Mouse (Mus musculus) lung, postnatal 0 days (tissue): ENCODE data around the gene B3galt4. TPM values are rescaled to one million over a fixed set of nuclear protein-coding genes. Genes with fewer than 3 reads are reported as not detected.

Experiments used
- ATAC-seq: fragments of 200-750 bp; cut with Nextera tagmentation; 2 replicates; pipeline ENCODE4 v1.8.0; 2017; ENCODE audit warnings: moderate library complexity
- DNase-seq: peaks from one replicate; pipeline ENCODE4 v3.0.0-alpha.2; 2016; ENCODE audit warnings: low spot score
- H3K27ac ChIP-seq: fragments of 300-500 bp; sonication (generic); 2 replicates; pipeline ENCODE4 v1.5.1; 2014; ENCODE audit warnings: antibody characterized with exemption, mild to moderate bottlenecking, low read length, mixed read lengths
- H3K27me3 ChIP-seq: fragments of 300-500 bp; sonication (generic); replicated peaks from 2 replicates; pipeline ENCODE4 v1.6.1; 2014; ENCODE audit warnings: low read length, mixed read lengths; ENCODE audit not compliant: insufficient read depth
- H3K36me3 ChIP-seq: fragments of 300-500 bp; sonication (generic); 2 replicates; pipeline ENCODE4 v1.6.1; 2014; ENCODE audit warnings: low read length, mixed read lengths; ENCODE audit not compliant: insufficient read depth
- H3K4me1 ChIP-seq: fragments of 300-500 bp; sonication (generic); 2 replicates; pipeline ENCODE4 v1.6.1; 2014; ENCODE audit warnings: antibody characterized with exemption, low read depth, low read length, mixed read lengths; ENCODE audit not compliant: insufficient read depth
- H3K4me2 ChIP-seq: fragments of 300-500 bp; sonication (generic); replicated peaks from 2 replicates; pipeline ENCODE4 v1.6.1; 2014; ENCODE audit warnings: low read depth, mild to moderate bottlenecking, low read length, moderate library complexity, mixed read lengths
- H3K4me3 ChIP-seq: fragments of 300-500 bp; sonication (generic); 2 replicates; pipeline ENCODE4 v1.5.1; 2014; ENCODE audit warnings: low read depth, low read length
- H3K9ac ChIP-seq: fragments of 300-500 bp; sonication (generic); replicated peaks from 2 replicates; pipeline ENCODE4 v1.6.1; 2014; ENCODE audit warnings: low read depth, mild to moderate bottlenecking
- H3K9me3 ChIP-seq: fragments of 300-500 bp; sonication (generic); 2 replicates; pipeline ENCODE4 v1.6.1; 2016; ENCODE audit warnings: low read length, mixed read lengths
- CTCF ChIP-seq: IDR thresholded peaks from 2 replicates; pipeline ENCODE4 v1.5.1; 2016; ENCODE audit warnings: antibody characterized with exemption, mild to moderate bottlenecking
- EP300 ChIP-seq: IDR thresholded peaks from 2 replicates; pipeline ENCODE4 v1.6.1; 2016; ENCODE audit warnings: antibody characterized with exemption, mild to moderate bottlenecking, control low read depth
- WGBS: fragments of 180-500 bp; shearing (Covaris S2); extraction: QIAGEN DNeasy Blood & Tissue Kit; methylation state at CpG from one replicate; pipeline ENCODE4 v1.1.7; 2014; 5-methylcytosine and 5-hydroxymethylcytosine counted together
- polyA plus RNA-seq: library from polyadenylated mRNA; unstranded; fragments of >200 nt; fragmentation: Nextera tagmentation; extraction: Ambion mirVana; gene quantifications from 2 replicates; pipeline ENCODE4 v1.2.1, GENCODE M21; 2015

Gene B3galt4
- polyA plus RNA-seq, 1 experiment from 2014 or later: 12.0 TPM

GRCm38 (mm10) chr17:33931159-33931866 is 20.0 kb downstream of the B3galt4 start:
- ATAC-seq (no peak), DNase-seq (no peak)
- H3K9me3 ChIP-seq: no peaks in the 10 kb centered on the region
- no peak for TF ChIP-seq CTCF
- no peak for TF ChIP-seq EP300
- no peaks in the 10 kb centered on the region for H3K27me3 ChIP-seq
- H3K27ac ChIP-seq: 0 out of 2 replicates have a peak overlapping the region, but pooled peaks have one; percentile 95
- peak overlapping the region; percentile 100 for H3K4me2 ChIP-seq
- peak overlapping the region; percentile 82 for H3K4me3 ChIP-seq
- peaks cover 12% of the 10 kb centered on the region for H3K36me3 ChIP-seq
- 37% methylated on average over 18 of the region's 18 CpGs for WGBS
- 0 out of 2 replicates have a peak, but pooled peaks cover 5% of the 10 kb centered on the region for H3K4me1 ChIP-seq
- H3K9ac ChIP-seq: peak overlapping the region; percentile 83; the same call in 1 of the 2 replicates

GRCm38 (mm10) chr17:33930280-33931158 is 20.8 kb downstream of the B3galt4 start:
- no peak for TF ChIP-seq EP300
- no peak for TF ChIP-seq CTCF
- Histone ChIP-seq H3K4me2 (peak overlapping the region; percentile 100), H3K36me3 (peaks cover 20% of the 10 kb centered on the region), H3K9ac (peak overlapping the region; percentile 83), H3K4me1 (0 out of 2 replicates have a peak, but pooled peaks cover 5% of the 10 kb centered on the region), H3K9me3 (no peaks in the 10 kb centered on the region), H3K4me3 (peak overlapping the region; percentile 82), H3K27me3 (no peaks in the 10 kb centered on the region), H3K27ac (peak overlapping the region; percentile 95)
- DNase-seq (peak; percentile 66), ATAC-seq (peak; percentile 34)
- 2% methylated on average over 44 of the region's 45 CpGs for WGBS

- TF ChIP-seq EP300: no peak
- TF ChIP-seq CTCF: peak; percentile 45
- peak within 1 kb of the TSS; percentile 95 for H3K27ac ChIP-seq
- peak within 1 kb of the TSS; percentile 83 for H3K9ac ChIP-seq
- no peaks in the 10 kb centered on the region for H3K9me3 ChIP-seq
- peak within 1 kb of the TSS; percentile 82 for H3K4me3 ChIP-seq
- WGBS: 1% methylated on average over 66 of the region's 80 CpGs
- H3K4me2 ChIP-seq: peak within 1 kb of the TSS; percentile 100
- no peaks in the 10 kb centered on the region for H3K27me3 ChIP-seq
- peak; percentile 87 for ATAC-seq
- peaks cover 23% of the 10 kb centered on the region for H3K36me3 ChIP-seq
- peak; percentile 92 for DNase-seq
- 0 out of 2 replicates have a peak, but pooled peaks cover 5% of the 10 kb centered on the region for H3K4me1 ChIP-seq
Observed at GRCm38 (mm10) chr17:33929371-33930279, 21.7 kb downstream of the B3galt4 start, which contains the start of gene Rgl2. Gene Rgl2 (plus strand): TSS chr17:33929543.

DNA sequence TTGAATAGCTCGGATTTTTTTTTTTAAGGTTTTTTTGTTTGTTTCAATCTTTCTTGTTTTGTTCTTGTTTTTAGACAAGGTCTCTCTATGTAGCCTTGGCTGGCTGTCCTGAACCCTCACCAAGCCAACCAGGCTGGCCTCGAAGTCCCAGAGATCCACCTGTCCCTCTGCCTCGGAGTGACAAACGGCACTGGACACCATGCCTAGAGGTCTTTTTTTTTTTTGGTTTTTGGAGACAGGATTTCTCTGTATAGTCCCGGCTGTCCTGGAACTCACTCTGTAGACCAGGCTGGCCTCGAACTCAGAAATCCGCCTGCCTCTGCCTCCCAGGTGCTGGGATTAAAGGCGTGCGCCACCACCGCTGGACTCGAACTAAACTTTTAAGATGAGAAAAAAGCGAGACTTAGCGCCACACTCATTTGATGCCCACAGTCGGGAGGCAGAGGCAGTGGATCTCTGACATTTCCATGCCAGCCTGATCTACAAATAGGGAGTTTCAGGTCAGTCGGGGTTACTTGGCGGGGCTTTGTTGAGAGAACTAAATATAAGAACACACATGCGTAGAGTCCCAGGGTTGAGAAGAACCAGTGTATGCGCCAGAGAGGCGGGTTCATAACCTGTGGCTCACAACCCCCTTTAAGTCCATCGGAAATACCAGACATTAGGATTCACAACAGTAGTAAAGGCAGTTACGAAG is 22.9 kb downstream of the B3galt4 start:
- WGBS: 56% methylated on average over 21 of the region's 21 CpGs
- Histone ChIP-seq H3K9ac (peak overlapping the region; percentile 83; the same call in 1 of the 2 replicates), H3K27me3 (no peaks in the 10 kb centered on the region), H3K27ac (no peak overlapping the region), H3K4me1 (0 out of 2 replicates have a peak, but pooled peaks cover 5% of the 10 kb centered on the region), H3K9me3 (no peaks in the 10 kb centered on the region), H3K36me3 (peaks cover 22% of the 10 kb centered on the region), H3K4me2 (peak overlapping the region; percentile 100), H3K4me3 (peak overlapping the region; percentile 82)
- TF ChIP-seq CTCF: no peak
- TF ChIP-seq EP300: no peak
- ATAC-seq (no peak), DNase-seq (no peak)

GRCm38 (mm10) chr17:33926207-33926932 is 24.9 kb downstream of the B3galt4 start:
- no peaks in the 10 kb centered on the region for H3K9me3 ChIP-seq
- H3K4me1 ChIP-seq: peaks cover 5% of the 10 kb centered on the region; the same call in 1 of the 2 replicates
- 70% methylated on average over 17 of the region's 17 CpGs for WGBS
- TF ChIP-seq CTCF (peak; percentile 60), EP300 (no peak)
- H3K27me3 ChIP-seq: no peaks in the 10 kb centered on the region
- no peak overlapping the region for H3K4me3 ChIP-seq
- peaks cover 11% of the 10 kb centered on the region for H3K36me3 ChIP-seq
- no peak overlapping the region for H3K9ac ChIP-seq
- no peak for ATAC-seq
- H3K27ac ChIP-seq: no peak overlapping the region
- DNase-seq: no peak
- H3K4me2 ChIP-seq: no peak overlapping the region
